Mouse (Mus musculus) lung, embryonic 15.5 days (tissue): ENCODE results near the gene Cxadr. TPM values are rescaled to one million over a fixed set of nuclear protein-coding genes. Genes with fewer than 3 reads are reported as not detected.

Source experiments
- ATAC-seq: fragments of 200-750 bp; cut with Nextera tagmentation; 2 replicates; pipeline ENCODE4 v1.8.0; 2017; ENCODE audit warnings: moderate number of reproducible peaks, borderline replicate concordance; ENCODE audit not compliant: low FRiP score, low TSS enrichment; ENCODE audit errors: extremely low read depth
- H3K27ac ChIP-seq: fragments of 300-500 bp; sonication (generic); 2 replicates; pipeline ENCODE4 v1.5.1; 2015; ENCODE audit warnings: moderate library complexity, mild to moderate bottlenecking, inconsistent platforms
- H3K27me3 ChIP-seq: fragments of 300-500 bp; sonication (generic); 2 replicates; pipeline ENCODE4 v1.6.1; 2015; ENCODE audit warnings: inconsistent platforms
- H3K36me3 ChIP-seq: fragments of 300-500 bp; sonication (generic); 2 replicates; pipeline ENCODE4 v1.6.1; 2015; ENCODE audit warnings: inconsistent platforms
- H3K4me1 ChIP-seq: fragments of 300-500 bp; sonication (generic); 2 replicates; pipeline ENCODE4 v1.6.1; 2015; ENCODE audit warnings: inconsistent platforms
- H3K4me2 ChIP-seq: fragments of 300-500 bp; sonication (generic); 2 replicates; pipeline ENCODE4 v1.6.1; 2015; ENCODE audit warnings: inconsistent platforms, mild to moderate bottlenecking, moderate library complexity
- H3K4me3 ChIP-seq: fragments of 300-500 bp; sonication (generic); 2 replicates; pipeline ENCODE4 v1.5.1; 2015; ENCODE audit warnings: mild to moderate bottlenecking, inconsistent platforms
- H3K9ac ChIP-seq: fragments of 300-500 bp; sonication (generic); 2 replicates; pipeline ENCODE4 v1.6.1; 2015; ENCODE audit warnings: inconsistent platforms
- H3K9me3 ChIP-seq: fragments of 300-500 bp; sonication (generic); 2 replicates; pipeline ENCODE4 v1.6.1; 2016; ENCODE audit warnings: inconsistent platforms
- WGBS: fragments of 180-500 bp; shearing (Covaris S2); methylation state at CpG from one replicate; pipeline ENCODE4 v1.1.7; 2015; 5-methylcytosine and 5-hydroxymethylcytosine counted together
- polyA plus RNA-seq: library from polyadenylated mRNA; unstranded; fragments of >200 nt; fragmentation: Nextera tagmentation; extraction: Ambion mirVana; gene quantifications from 2 replicates; pipeline ENCODE4 v1.2.1, GENCODE M21; 2015

Cxadr gene
- polyA plus RNA-seq, 1 experiment from 2014 or later: 34.1 TPM

GRCm38 (mm10) chr16:78280093-78280881 is 21.0 kb upstream of the Cxadr start:
- Histone ChIP-seq H3K4me1 (peaks cover 3% of the 10 kb centered on the region), H3K27me3 (no peaks in the 10 kb centered on the region), H3K9ac (no peak overlapping the region), H3K9me3 (no peaks in the 10 kb centered on the region), H3K27ac (no peak overlapping the region), H3K36me3 (no peaks in the 10 kb centered on the region), H3K4me3 (no peak overlapping the region), H3K4me2 (no peak overlapping the region)
- ATAC-seq: peak; percentile 62
- 67% methylated on average over 5 of the region's 5 CpGs for WGBS

- no peaks in the 10 kb centered on the region for H3K36me3 ChIP-seq
- H3K4me3 ChIP-seq: no peak overlapping the region
- 32% methylated on average over 5 of the region's 5 CpGs for WGBS
- H3K9ac ChIP-seq: no peak overlapping the region
- no peak overlapping the region for H3K27ac ChIP-seq
- ATAC-seq: peak; percentile 49; the same call in 1 of the 2 replicates
- H3K27me3 ChIP-seq: no peaks in the 10 kb centered on the region
- peaks cover 3% of the 10 kb centered on the region for H3K4me1 ChIP-seq
- H3K9me3 ChIP-seq: no peaks in the 10 kb centered on the region
- H3K4me2 ChIP-seq: no peak overlapping the region
Measured at GRCm38 (mm10) chr16:78283231-78283630, 18.1 kb upstream of the Cxadr start.

DNA sequence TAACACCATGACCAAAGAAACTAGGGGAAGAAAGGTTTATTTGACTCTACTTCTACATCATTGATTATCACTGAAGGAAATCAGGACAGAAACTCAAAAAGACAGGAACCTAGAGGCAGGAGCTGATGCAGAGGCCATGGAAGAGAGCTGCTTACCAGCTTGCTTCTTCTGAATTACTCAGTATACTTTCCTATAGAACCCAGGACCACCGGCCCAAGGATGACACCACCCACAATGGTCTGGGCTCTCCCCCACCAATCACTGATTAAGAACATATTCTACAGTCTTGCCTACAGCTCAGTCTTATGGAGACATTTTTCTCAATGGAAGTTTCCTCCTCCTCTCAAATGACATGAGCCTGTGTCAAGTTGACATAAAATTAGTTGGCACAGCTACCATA is 7.2 kb upstream of the Cxadr start:
- WGBS: 77% methylated on average over 1 of the region's 1 CpGs
- no peak for ATAC-seq
- no peak overlapping the region for H3K4me3 ChIP-seq
- no peaks in the 10 kb centered on the region for H3K9me3 ChIP-seq
- no peak overlapping the region for H3K4me2 ChIP-seq
- no peak overlapping the region for H3K9ac ChIP-seq
- H3K27me3 ChIP-seq: no peaks in the 10 kb centered on the region
- H3K4me1 ChIP-seq: 0 out of 2 replicates have a peak, but pooled peaks cover 6% of the 10 kb centered on the region
- 0 out of 2 replicates have a peak overlapping the region, but pooled peaks have one; percentile 66 for H3K27ac ChIP-seq
- no peaks in the 10 kb centered on the region for H3K36me3 ChIP-seq

DNA sequence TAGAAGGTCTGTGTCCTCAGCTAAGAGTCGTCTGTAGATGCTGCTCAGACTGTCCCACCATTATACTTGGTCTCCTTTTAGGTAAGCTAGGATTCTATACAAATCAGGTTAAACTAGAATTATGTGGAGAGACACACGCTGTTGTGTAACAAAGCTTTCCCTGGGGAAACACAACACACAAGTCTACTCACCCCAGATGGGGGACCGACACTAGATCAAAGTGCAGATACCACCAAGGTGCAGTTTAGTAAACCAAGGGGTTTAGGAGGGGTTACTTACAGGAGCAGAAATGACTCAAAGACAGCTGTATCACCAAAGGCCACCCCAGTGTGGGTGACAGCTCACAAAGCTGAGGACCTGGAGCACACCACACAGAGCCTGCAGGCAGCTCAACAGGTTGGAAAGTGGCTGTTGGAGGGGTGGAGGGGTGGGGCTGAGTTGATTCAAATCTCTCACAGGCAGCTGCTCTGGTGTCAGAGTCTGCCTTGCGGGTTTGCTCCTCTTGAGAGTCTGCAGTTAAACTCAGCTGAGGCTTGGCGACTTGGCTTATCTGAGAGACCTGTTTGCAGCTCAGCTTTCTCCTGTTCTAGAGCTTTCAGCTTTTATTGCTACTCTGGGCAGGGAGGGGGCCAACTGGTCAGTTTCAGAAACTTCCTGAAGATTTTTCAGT is 6.5 kb upstream of the Cxadr start:
- Histone ChIP-seq H3K9me3 (no peaks in the 10 kb centered on the region), H3K27ac (peak overlapping the region; percentile 66), H3K27me3 (peaks cover under 1% of the 10 kb centered on the region; the same call in 1 of the 2 replicates), H3K4me2 (no peak overlapping the region), H3K9ac (no peak overlapping the region), H3K4me3 (no peak overlapping the region), H3K4me1 (0 out of 2 replicates have a peak, but pooled peaks cover 6% of the 10 kb centered on the region), H3K36me3 (no peaks in the 10 kb centered on the region)
- peak; percentile 86 for ATAC-seq
- 40% methylated on average over 5 of the region's 5 CpGs for WGBS

DNA sequence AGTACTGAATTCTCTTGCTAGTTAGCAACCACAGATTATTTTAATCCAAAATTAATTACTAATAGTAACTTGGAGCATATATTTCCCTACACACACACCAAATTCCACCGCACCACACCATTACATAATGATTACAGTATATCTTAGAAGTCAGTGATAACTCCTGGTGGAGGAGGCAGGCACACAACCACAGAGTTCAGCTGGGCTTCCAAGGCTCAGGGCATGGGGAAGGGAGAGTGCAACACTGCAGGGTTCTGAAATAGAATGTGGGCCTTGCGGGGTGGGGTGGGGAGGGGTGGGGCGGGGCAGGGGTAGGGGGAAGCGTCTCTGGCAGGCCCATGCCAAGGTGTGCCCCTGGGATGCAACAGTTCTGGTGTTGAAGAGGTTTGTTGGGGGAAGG is 5.7 kb upstream of the Cxadr start:
- ATAC-seq: peak; percentile 21; the same call in 1 of the 2 replicates
- no peak overlapping the region for H3K4me3 ChIP-seq
- 45% methylated on average over 4 of the region's 4 CpGs for WGBS

GRCm38 (mm10) chr16:78296114-78296513 is 5.2 kb upstream of the Cxadr start:
- no peak overlapping the region for H3K9ac ChIP-seq
- H3K27ac ChIP-seq: no peak overlapping the region
- H3K36me3 ChIP-seq: no peaks in the 10 kb centered on the region
- no peak overlapping the region for H3K4me3 ChIP-seq
- 0 out of 2 replicates have a peak, but pooled peaks cover 6% of the 10 kb centered on the region for H3K4me1 ChIP-seq
- WGBS: 79% methylated on average over 9 of the region's 9 CpGs
- ATAC-seq: no peak
- H3K4me2 ChIP-seq: no peak overlapping the region
- peaks cover 13% of the 10 kb centered on the region for H3K27me3 ChIP-seq
- no peaks in the 10 kb centered on the region for H3K9me3 ChIP-seq

More for the DNA sequence above, 5.7 kb upstream of the Cxadr start:
- H3K27me3 ChIP-seq: peaks cover 10% of the 10 kb centered on the region
- no peaks in the 10 kb centered on the region for H3K36me3 ChIP-seq
- H3K4me2 ChIP-seq: no peak overlapping the region
- H3K9me3 ChIP-seq: no peaks in the 10 kb centered on the region
- H3K27ac ChIP-seq: no peak overlapping the region
- 0 out of 2 replicates have a peak, but pooled peaks cover 6% of the 10 kb centered on the region for H3K4me1 ChIP-seq
- H3K9ac ChIP-seq: no peak overlapping the region

- WGBS: under 1% methylated on average over 65 of the region's 65 CpGs
- H3K27me3 ChIP-seq: peaks cover 31% of the 10 kb centered on the region
- H3K27ac ChIP-seq: peak overlapping the region; percentile 92
- no peaks in the 10 kb centered on the region for H3K9me3 ChIP-seq
- peak overlapping the region; percentile 99 for H3K4me2 ChIP-seq
- peak overlapping the region; percentile 72 for H3K4me3 ChIP-seq
- H3K9ac ChIP-seq: peak overlapping the region; percentile 70
- peaks cover 4% of the 10 kb centered on the region; the same call in 1 of the 2 replicates for H3K4me1 ChIP-seq
- no peaks in the 10 kb centered on the region for H3K36me3 ChIP-seq
- peak; percentile 53 for ATAC-seq
Measured at GRCm38 (mm10) chr16:78301831-78302677, 765 bp downstream of the Cxadr start.

- Histone ChIP-seq H3K9ac (peak overlapping the region; percentile 7; the same call in 1 of the 2 replicates), H3K4me2 (peak overlapping the region; percentile 99), H3K27ac (no peak overlapping the region), H3K4me3 (peak overlapping the region; percentile 72), H3K36me3 (no peaks in the 10 kb centered on the region), H3K9me3 (no peaks in the 10 kb centered on the region), H3K4me1 (peaks cover 4% of the 10 kb centered on the region; the same call in 1 of the 2 replicates), H3K27me3 (peaks cover 31% of the 10 kb centered on the region)
- no peak for ATAC-seq
- WGBS: 6% methylated on average over 10 of the region's 10 CpGs
Measured at GRCm38 (mm10) chr16:78302678-78303050, 1.4 kb downstream of the Cxadr start.

- Histone ChIP-seq H3K4me1 (peaks cover 4% of the 10 kb centered on the region; the same call in 1 of the 2 replicates), H3K27me3 (peaks cover 21% of the 10 kb centered on the region; the same call in 1 of the 2 replicates), H3K4me3 (no peak overlapping the region), H3K36me3 (no peaks in the 10 kb centered on the region), H3K9ac (no peak overlapping the region), H3K27ac (no peak overlapping the region), H3K9me3 (no peaks in the 10 kb centered on the region), H3K4me2 (no peak overlapping the region)
- no peak for ATAC-seq
- WGBS: 79% methylated on average over 12 of the region's 12 CpGs
Measured at GRCm38 (mm10) chr16:78305606-78306100, 4.4 kb downstream of the Cxadr start.

GRCm38 (mm10) chr16:78306606-78307005 is 5.3 kb downstream of the Cxadr start:
- H3K4me2 ChIP-seq: no peak overlapping the region
- H3K36me3 ChIP-seq: no peaks in the 10 kb centered on the region
- no peak overlapping the region for H3K9ac ChIP-seq
- no peak overlapping the region for H3K27ac ChIP-seq
- H3K4me1 ChIP-seq: peaks cover 4% of the 10 kb centered on the region; the same call in 1 of the 2 replicates
- H3K9me3 ChIP-seq: no peaks in the 10 kb centered on the region
- no peak overlapping the region for H3K4me3 ChIP-seq
- ATAC-seq: no peak
- WGBS: 75% methylated on average over 8 of the region's 8 CpGs
- peaks cover 13% of the 10 kb centered on the region; the same call in 1 of the 2 replicates for H3K27me3 ChIP-seq
